ENCODE assay signal across 21 mouse cellular contexts in the genomic region with DNA sequence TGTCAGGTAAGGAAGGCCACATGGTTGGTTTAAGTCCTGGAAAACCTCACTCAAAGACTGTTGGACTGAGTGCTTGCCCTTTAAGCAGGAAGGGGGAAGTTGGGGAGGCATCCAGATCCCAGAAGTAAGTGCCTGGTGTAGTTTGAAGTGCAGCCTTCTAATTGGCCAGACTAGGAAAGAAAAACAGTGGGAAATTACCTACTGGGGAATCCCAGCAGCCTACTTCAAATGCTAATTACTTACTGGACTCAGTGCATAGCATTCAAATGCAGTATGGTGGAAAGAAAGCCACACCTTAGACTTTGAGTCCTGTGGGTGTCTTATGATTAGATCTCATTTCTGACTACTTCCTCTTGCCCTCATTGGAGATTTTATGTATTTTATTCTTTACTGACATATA. TPM values are rescaled to one million over a fixed set of nuclear protein-coding genes. Genes with fewer than 3 reads are reported as not detected.
DNase-seq lines count a peak whose midpoint lies in the region; ATAC-seq and TF ChIP-seq lines count a peak whose summit lies in the region.
"Had no signal": no experiment of that assay in that cellular context is flagged by ENCODE, and none has a peak within 500 bp of the region (broad histone marks: within the 10 kb centered on the region; RNA-seq: fewer than 3 reads in every experiment).

No protein-coding gene starts in this region.

- no peaks in the 10 kb centered on the region for H3K9me3 ChIP-seq in forebrain, embryonic 14.5 days (replicated peaks; ENCODE audit: control insufficient read depth, low read length)
- H3K9me3 ChIP-seq in forebrain, embryonic 11.5 days (ENCODE audit: control insufficient read depth, low read length), result no peaks in the 10 kb centered on the region
- H3K9me3 ChIP-seq in MEL (replicated peaks; ENCODE audit: insufficient read depth, low read length), result no peaks in the 10 kb centered on the region
- no peaks in the 10 kb centered on the region for H3K9me3 ChIP-seq in hindbrain, embryonic 11.5 days (ENCODE audit: control insufficient read depth, low read length)
- no peaks in the 10 kb centered on the region for H3K9me3 ChIP-seq in hindbrain, postnatal 0 days (ENCODE audit: low read length)
- H3K9me3 ChIP-seq: embryonic facial prominence, embryonic 12.5 days; hindbrain, embryonic 15.5 days; megakaryocyte, embryonic 14.5 days; neural tube, embryonic 13.5 days had no signal

- no peak for TF ChIP-seq POLR2A in MEL (IDR thresholded peaks at IDR 0.05; ENCODE audit: control insufficient read depth in 1 of 2, insufficient read depth in 1 of 2, low read depth in 1 of 2, low read length in 2 of 2, poor library complexity in 1 of 2)

- TF ChIP-seq RAD21 in MEL (IDR thresholded peaks at IDR 0.05; ENCODE audit: low read depth, low read length), result no peak

- H3K36me3 ChIP-seq in forebrain, embryonic 14.5 days (ENCODE audit: control insufficient read depth, insufficient read depth, low read length), result no peaks in the 10 kb centered on the region
- H3K36me3 ChIP-seq in forebrain, embryonic 11.5 days (ENCODE audit: control insufficient read depth, insufficient read depth, low read length), result no peaks in the 10 kb centered on the region
- H3K36me3 ChIP-seq in MEL (ENCODE audit: control insufficient read depth in 1 of 2, insufficient read depth in 2 of 2, low read length in 2 of 2), result peaks cover 0 to 5% of the 10 kb centered on the region in 2 experiments; a peak in 2 of 4 replicates
- no peaks in the 10 kb centered on the region for H3K36me3 ChIP-seq in hindbrain, embryonic 11.5 days (ENCODE audit: control insufficient read depth, insufficient read depth, low read length)
- no peaks in the 10 kb centered on the region for H3K36me3 ChIP-seq in hindbrain, postnatal 0 days (ENCODE audit: insufficient read depth, low read length)
- H3K36me3 ChIP-seq: embryonic facial prominence, embryonic 12.5 days; hindbrain, embryonic 15.5 days; neural tube, embryonic 13.5 days had no signal

- no peak for TF ChIP-seq CTCF in MEL (IDR thresholded peaks at IDR 0.05 in 2 of 3, conservative IDR thresholded peaks at IDR 0.05 in 1 of 3; ENCODE audit: control insufficient read depth in 1 of 3, insufficient read depth in 1 of 3, low read depth in 2 of 3, low read length in 3 of 3, poor library complexity in 1 of 3, severe bottlenecking in 1 of 3)
- TF ChIP-seq CTCF in hindbrain, postnatal 0 days (IDR thresholded peaks at IDR 0.05; ENCODE audit: low read depth), result no peak

- H3K9ac ChIP-seq in forebrain, embryonic 14.5 days (ENCODE audit: low read length), result no peak overlapping the region
- no peak overlapping the region for H3K9ac ChIP-seq in forebrain, embryonic 11.5 days (ENCODE audit: low read length)
- H3K9ac ChIP-seq in MEL (ENCODE audit: control insufficient read depth, low read depth, low read length, poor library complexity, severe bottlenecking), result no peak overlapping the region
- no peak overlapping the region for H3K9ac ChIP-seq in hindbrain, embryonic 11.5 days (ENCODE audit: low read depth, low read length)
- no peak overlapping the region for H3K9ac ChIP-seq in hindbrain, postnatal 0 days (replicated peaks; ENCODE audit: low read length)
- H3K9ac ChIP-seq: embryonic facial prominence, embryonic 12.5 days; hindbrain, embryonic 15.5 days; neural tube, embryonic 13.5 days had no signal

- H3K27me3 ChIP-seq in forebrain, embryonic 14.5 days (replicated peaks; ENCODE audit: control insufficient read depth, insufficient read depth, low read length), result no peaks in the 10 kb centered on the region
- no peaks in the 10 kb centered on the region for H3K27me3 ChIP-seq in forebrain, embryonic 11.5 days (ENCODE audit: control insufficient read depth, insufficient read depth, low read length)
- peaks cover 0 to 1% of the 10 kb centered on the region in 2 experiments; a peak in 1 of 4 replicates for H3K27me3 ChIP-seq in MEL (ENCODE audit: control insufficient read depth in 1 of 2, insufficient read depth in 2 of 2, low read length in 2 of 2)
- no peaks in the 10 kb centered on the region for H3K27me3 ChIP-seq in hindbrain, embryonic 11.5 days (ENCODE audit: control insufficient read depth, insufficient read depth, low read length)
- H3K27me3 ChIP-seq in hindbrain, postnatal 0 days (ENCODE audit: insufficient read depth, low read length), result no peaks in the 10 kb centered on the region
- H3K27me3 ChIP-seq: embryonic facial prominence, embryonic 12.5 days; hindbrain, embryonic 15.5 days; neural tube, embryonic 13.5 days had no signal

- no peak overlapping the region for H3K4me3 ChIP-seq in forebrain, embryonic 14.5 days (ENCODE audit: low read depth, low read length)
- H3K4me3 ChIP-seq in forebrain, embryonic 11.5 days (ENCODE audit: low read depth, low read length), result no peak overlapping the region
- H3K4me3 ChIP-seq in MEL (ENCODE audit: control insufficient read depth in 1 of 2, insufficient read depth in 1 of 2, low read depth in 2 of 2, low read length in 2 of 2), result no peak overlapping the region
- H3K4me3 ChIP-seq in hindbrain, embryonic 11.5 days (ENCODE audit: low read depth, low read length), result no peak overlapping the region
- H3K4me3 ChIP-seq in hindbrain, postnatal 0 days (ENCODE audit: low read length), result no peak overlapping the region
- H3K4me3 ChIP-seq: embryonic facial prominence, embryonic 12.5 days; gastrocnemius, adult 2 months; heart, adult 2 months; hindbrain, embryonic 15.5 days; megakaryocyte, embryonic 14.5 days; neural tube, embryonic 13.5 days had no signal

- H3K4me1 ChIP-seq in forebrain, embryonic 14.5 days (ENCODE audit: control insufficient read depth, insufficient read depth, low read length), result no peaks in the 10 kb centered on the region
- H3K4me1 ChIP-seq in forebrain, embryonic 11.5 days (replicated peaks; ENCODE audit: control insufficient read depth, insufficient read depth, low read length), result no peaks in the 10 kb centered on the region
- H3K4me1 ChIP-seq in MEL (ENCODE audit: control insufficient read depth in 1 of 2, insufficient read depth in 2 of 2, low read length in 2 of 2), result peaks cover 0 to 3% of the 10 kb centered on the region in 2 experiments; a peak in 1 of 4 replicates
- H3K4me1 ChIP-seq in hindbrain, embryonic 11.5 days (replicated peaks; ENCODE audit: control insufficient read depth, insufficient read depth, low read length), result no peaks in the 10 kb centered on the region
- no peaks in the 10 kb centered on the region for H3K4me1 ChIP-seq in hindbrain, postnatal 0 days (ENCODE audit: insufficient read depth, low read length)
- H3K4me1 ChIP-seq: embryonic facial prominence, embryonic 12.5 days; hindbrain, embryonic 15.5 days had no signal

- no peak overlapping the region for H3K4me2 ChIP-seq in forebrain, embryonic 14.5 days (ENCODE audit: low read length)
- no peak overlapping the region for H3K4me2 ChIP-seq in forebrain, embryonic 11.5 days (ENCODE audit: low read depth, low read length, severe bottlenecking)
- H3K4me2 ChIP-seq in hindbrain, embryonic 11.5 days (replicated peaks; ENCODE audit: low read depth, low read length), result no peak overlapping the region
- no peak overlapping the region for H3K4me2 ChIP-seq in hindbrain, postnatal 0 days (ENCODE audit: low read depth, low read length)
- H3K4me2 ChIP-seq: embryonic facial prominence, embryonic 12.5 days; hindbrain, embryonic 15.5 days; neural tube, embryonic 13.5 days had no signal

- H3K27ac ChIP-seq in forebrain, embryonic 14.5 days (ENCODE audit: low read depth, low read length), result no peak overlapping the region
- no peak overlapping the region for H3K27ac ChIP-seq in forebrain, embryonic 11.5 days (ENCODE audit: low read depth, low read length)
- H3K27ac ChIP-seq in MEL (ENCODE audit: control insufficient read depth, low read depth, low read length), result no peak overlapping the region
- no peak overlapping the region for H3K27ac ChIP-seq in hindbrain, embryonic 11.5 days (ENCODE audit: low read depth, low read length)
- H3K27ac ChIP-seq in hindbrain, postnatal 0 days, result no peak overlapping the region
- H3K27ac ChIP-seq: embryonic facial prominence, embryonic 12.5 days; gastrocnemius, adult 2 months; heart, adult 2 months; hindbrain, embryonic 15.5 days; neural tube, embryonic 13.5 days had no signal

- no peak for TF ChIP-seq EP300 in MEL (IDR thresholded peaks at IDR 0.05; ENCODE audit: low read depth in 1 of 2, low read length in 2 of 2)

- H3K79me2 ChIP-seq in MEL (ENCODE audit: control insufficient read depth, insufficient read depth, low read length, poor library complexity), result no peaks in the 10 kb centered on the region

- peak; percentile 40; the same call in 1 of the 2 replicates for ATAC-seq in forebrain, embryonic 14.5 days
- ATAC-seq in forebrain, embryonic 11.5 days (replicated peaks; ENCODE audit: low FRiP score), result no peak
- no peak for ATAC-seq in hindbrain, embryonic 11.5 days (ENCODE audit: low FRiP score)
- no peak for ATAC-seq in hindbrain, postnatal 0 days
- ATAC-seq: midbrain, embryonic 16.5 days had no signal

- DNase-seq in forebrain, embryonic 14.5 days (ENCODE audit: low spot score), result no peak
- no peak for DNase-seq in forebrain, embryonic 11.5 days (ENCODE audit: low spot score)
- peak; percentile 44 for DNase-seq in MEL (ENCODE audit: low read depth, low spot score)
- peak; percentile 66 for DNase-seq in induced T-regulatory cell, adult 2 months (ENCODE audit: low read depth)
- DNase-seq in natural killer cell, adult 2 months (ENCODE audit: low spot score in 2 of 2), result peak; percentile 24 to 60
- no peak for DNase-seq in hindbrain, embryonic 11.5 days (ENCODE audit: low spot score)
- no peak for DNase-seq in kidney, postnatal 36 days
- DNase-seq in hindbrain, postnatal 0 days (ENCODE audit: low spot score), result no peak
- DNase-seq: adrenal gland, postnatal 14 days; cerebellum, adult 2 months; gastrocnemius, adult 2 months; heart, adult 2 months; kidney, adult 9 months; lung, adult 18-20 months; right cerebral cortex, postnatal 25 days; thymus, adult 18-20 months had no signal

RNA-seq across cellular contexts. Expression of gene H2afz, which starts 31.2 kb away (rescaled TPM):
- polyA plus RNA-seq in forebrain, embryonic 14.5 days (2014; fragmentation: Nextera tagmentation; extraction: Ambion mirVana), result 1,646 and 1,983 TPM in 2 replicates
- 3,092 and 3,427 TPM in 2 replicates for polyA plus RNA-seq in forebrain, embryonic 11.5 days (2014; fragmentation: Nextera tagmentation; extraction: Ambion mirVana)
- 1,732 and 2,078 TPM in 2 replicates for total RNA-seq in MEL (2012; rRNA removed)
- 1,000 to 10,000 TPM; 1,006 to 3,472 TPM for polyA plus RNA-seq in MEL (2012; ENCODE audit: insufficient read depth in 1 of 2, insufficient read length in 2 of 2, low read depth in 1 of 2, low replicate concordance in 2 of 2, missing spikeins in 1 of 2)
- 2,789 and 2,825 TPM in 2 replicates for polyA plus RNA-seq in hindbrain, embryonic 11.5 days (2014; fragmentation: Nextera tagmentation; extraction: Ambion mirVana)
- total RNA-seq in hindbrain, postnatal 0 days (2014; rRNA removed), result 542 and 567 TPM in 2 replicates
- 814 and 865 TPM in 2 replicates for polyA plus RNA-seq in hindbrain, postnatal 0 days (2015; fragmentation: Nextera tagmentation; extraction: Ambion mirVana)

RNA-seq across cellular contexts. Expression of gene Dnajb14, which starts 34.3 kb away (rescaled TPM):
- polyA plus RNA-seq in forebrain, embryonic 14.5 days (2014; fragmentation: Nextera tagmentation; extraction: Ambion mirVana), result 6.3 and 9.1 TPM in 2 replicates
- 10.7 and 11.2 TPM in 2 replicates for polyA plus RNA-seq in forebrain, embryonic 11.5 days (2014; fragmentation: Nextera tagmentation; extraction: Ambion mirVana)
- 4.2 and 4.4 TPM in 2 replicates for total RNA-seq in MEL (2012; rRNA removed)
- 1 to 10 TPM in 1 of 2 experiments, not detected in 1; 6.1 TPM for polyA plus RNA-seq in MEL (2012; ENCODE audit: insufficient read depth in 1 of 2, insufficient read length in 2 of 2, low read depth in 1 of 2, low replicate concordance in 2 of 2, missing spikeins in 1 of 2)
- 9.2 and 10.4 TPM in 2 replicates for polyA plus RNA-seq in hindbrain, embryonic 11.5 days (2014; fragmentation: Nextera tagmentation; extraction: Ambion mirVana)
- total RNA-seq in hindbrain, postnatal 0 days (2014; rRNA removed), result 22.4 and 22.5 TPM in 2 replicates
- polyA plus RNA-seq in hindbrain, postnatal 0 days (2015; fragmentation: Nextera tagmentation; extraction: Ambion mirVana), result 19.2 and 21.9 TPM in 2 replicates

Comparison
In these comparisons a context has a peak if more than half of its experiments do, and no peak if none do; other contexts are left out.
1. DNase-seq: peak in MEL (single experiment), induced T-regulatory cell, adult 2 months (single experiment) and natural killer cell, adult 2 months (2 of 2); none in forebrain, embryonic 14.5 days (single experiment), forebrain, embryonic 11.5 days (single experiment), hindbrain, embryonic 11.5 days (single experiment), kidney, postnatal 36 days (0 of 2) and hindbrain, postnatal 0 days (single experiment).